In genomic region chr2:19596988-19597387, GRCm38 (mm10) we compare ENCODE assay signal across 22 mouse cellular contexts. TPM values are rescaled to one million over a fixed set of nuclear protein-coding genes. Genes with fewer than 3 reads are reported as not detected.
DNase-seq lines count a peak whose midpoint lies in the region; ATAC-seq and TF ChIP-seq lines count a peak whose summit lies in the region.
"Had no signal": no experiment of that assay in that cellular context is flagged by ENCODE, and none has a peak within 500 bp of the region (broad histone marks: within the 10 kb centered on the region; RNA-seq: fewer than 3 reads in every experiment).

No protein-coding gene starts in this region.

- intact Hi-C loops in gastrocnemius, postnatal 36 days (cut with DNase I) = no loop called here

- H3K27ac ChIP-seq in kidney, postnatal 0 days = no peak overlapping the region
- no peak overlapping the region for H3K27ac ChIP-seq in hindbrain, embryonic 11.5 days (ENCODE audit: low read depth, low read length)
- H3K27ac ChIP-seq: embryonic facial prominence, embryonic 12.5 days; forebrain, embryonic 15.5 days; heart, embryonic 13.5 days; hindbrain, embryonic 15.5 days had no signal

- peak; percentile 6 for DNase-seq in kidney, adult 18-20 months
- DNase-seq in kidney, adult 9 months = peak; percentile 51
- peak; percentile 54 for DNase-seq in kidney, postnatal 0 days (ENCODE audit: low spot score)
- peak; percentile 6 to 18 for DNase-seq in kidney, postnatal 4 days
- DNase-seq in gastrocnemius, postnatal 36 days = no peak
- DNase-seq in Muller cell, postnatal 12 days (ENCODE audit: inconsistent ontology term) = no peak
- no peak for DNase-seq in hindbrain, embryonic 11.5 days (ENCODE audit: low spot score)
- DNase-seq: adrenal gland, postnatal 10 days; cerebellum, adult 11 months; cerebellum, adult 8-10 months; cerebellum, postnatal 14 days; heart, postnatal 4 days had no signal

- H3K4me3 ChIP-seq in kidney, postnatal 0 days (replicated peaks; ENCODE audit: low read depth, low read length) = no peak overlapping the region
- H3K4me3 ChIP-seq in hindbrain, embryonic 11.5 days (ENCODE audit: low read depth, low read length) = no peak overlapping the region
- H3K4me3 ChIP-seq: embryonic facial prominence, embryonic 12.5 days; forebrain, embryonic 15.5 days; heart, embryonic 13.5 days; hindbrain, embryonic 15.5 days had no signal

- no peaks in the 10 kb centered on the region for H3K4me1 ChIP-seq in kidney, postnatal 0 days (replicated peaks; ENCODE audit: insufficient read depth, low read length)
- no peaks in the 10 kb centered on the region for H3K4me1 ChIP-seq in hindbrain, embryonic 11.5 days (replicated peaks; ENCODE audit: control insufficient read depth, insufficient read depth, low read length)
- H3K4me1 ChIP-seq: embryonic facial prominence, embryonic 12.5 days; forebrain, embryonic 15.5 days; hindbrain, embryonic 15.5 days had no signal

- H3K9me3 ChIP-seq in kidney, postnatal 0 days (replicated peaks; ENCODE audit: low read length) = no peaks in the 10 kb centered on the region
- no peaks in the 10 kb centered on the region for H3K9me3 ChIP-seq in hindbrain, embryonic 11.5 days (ENCODE audit: control insufficient read depth, low read length)
- H3K9me3 ChIP-seq: embryonic facial prominence, embryonic 12.5 days; forebrain, embryonic 15.5 days; heart, embryonic 13.5 days; hindbrain, embryonic 15.5 days had no signal

- no peaks in the 10 kb centered on the region for H3K27me3 ChIP-seq in kidney, postnatal 0 days (ENCODE audit: insufficient read depth, low read length)
- H3K27me3 ChIP-seq in hindbrain, embryonic 11.5 days (ENCODE audit: control insufficient read depth, insufficient read depth, low read length) = no peaks in the 10 kb centered on the region
- H3K27me3 ChIP-seq: CH12.LX; embryonic facial prominence, embryonic 12.5 days; forebrain, embryonic 15.5 days; heart, embryonic 13.5 days; hindbrain, embryonic 15.5 days had no signal

- no peak overlapping the region for H3K4me2 ChIP-seq in kidney, postnatal 0 days (ENCODE audit: low read length)
- H3K4me2 ChIP-seq in hindbrain, embryonic 11.5 days (replicated peaks; ENCODE audit: low read depth, low read length) = no peak overlapping the region
- H3K4me2 ChIP-seq: embryonic facial prominence, embryonic 12.5 days; forebrain, embryonic 15.5 days; heart, embryonic 13.5 days; hindbrain, embryonic 15.5 days had no signal

- TF ChIP-seq CTCF in kidney, postnatal 0 days (IDR thresholded peaks at IDR 0.05; ENCODE audit: low read depth) = no peak

- peak; percentile 71 for ATAC-seq in kidney, postnatal 0 days (replicated peaks; ENCODE audit: low FRiP score, low read depth)
- ATAC-seq in hindbrain, embryonic 11.5 days (ENCODE audit: low FRiP score) = no peak
- ATAC-seq: forebrain, embryonic 15.5 days had no signal

- H3K36me3 ChIP-seq in kidney, postnatal 0 days (ENCODE audit: insufficient read depth, low read length) = no peaks in the 10 kb centered on the region
- H3K36me3 ChIP-seq in hindbrain, embryonic 11.5 days (ENCODE audit: control insufficient read depth, insufficient read depth, low read length) = no peaks in the 10 kb centered on the region
- H3K36me3 ChIP-seq: embryonic facial prominence, embryonic 12.5 days; forebrain, embryonic 15.5 days; heart, embryonic 13.5 days; hindbrain, embryonic 15.5 days had no signal

- H3K9ac ChIP-seq in kidney, postnatal 0 days (ENCODE audit: low read depth, low read length) = no peak overlapping the region
- no peak overlapping the region for H3K9ac ChIP-seq in hindbrain, embryonic 11.5 days (ENCODE audit: low read depth, low read length)
- H3K9ac ChIP-seq: embryonic facial prominence, embryonic 12.5 days; forebrain, embryonic 15.5 days; heart, embryonic 13.5 days; hindbrain, embryonic 15.5 days had no signal

RNA-seq across cellular contexts. Expression of gene 4921504E06Rik, which starts 43.3 kb away (rescaled TPM):
- polyA plus RNA-seq in kidney, postnatal 0 days (2015; fragmentation: Nextera tagmentation; extraction: Ambion mirVana) = not detected in 2 replicates
- total RNA-seq in gastrocnemius, postnatal 36 days (2021) = not detected
- 0.24 and 0.36 TPM in 2 replicates for polyA plus RNA-seq in hindbrain, embryonic 11.5 days (2014; fragmentation: Nextera tagmentation; extraction: Ambion mirVana)
- total RNA-seq: adrenal gland, postnatal 10 days; adrenal gland, postnatal 4 days; CH12.LX; gastrocnemius, adult 8-10 months; heart, postnatal 4 days had no signal
- polyA plus RNA-seq: embryonic facial prominence, embryonic 12.5 days; forebrain, embryonic 11.5 days; forebrain, embryonic 15.5 days; gonadal fat pad, adult 2 months; heart, embryonic 13.5 days; heart, postnatal 0 days had no signal

Comparison
In these comparisons a context has a peak if more than half of its experiments do, and no peak if none do; other contexts are left out.
1. DNase-seq: peak in kidney, adult 18-20 months (single experiment), kidney, adult 9 months (single experiment), kidney, postnatal 0 days (single experiment) and kidney, postnatal 4 days (2 of 2); none in gastrocnemius, postnatal 36 days (0 of 2), Muller cell, postnatal 12 days (single experiment) and hindbrain, embryonic 11.5 days (single experiment).